Mouse (Mus musculus): ENCODE data around the gene Hcn1.

Hcn1 gene

GRCm38 (mm10) chr13:117705997-117706396, 103.9 kb downstream of the Hcn1 start:
- no peak for DNase-seq (ENCODE audit: low spot score)

GRCm38 (mm10) chr13:117706496-117706895, 104.4 kb downstream of the Hcn1 start:
- DNase-seq (ENCODE audit: low spot score) = no peak

GRCm38 (mm10) chr13:117706986-117707738, 105.0 kb downstream of the Hcn1 start:
- DNase-seq (ENCODE audit: low spot score) = peak; percentile 28

- DNase-seq (ENCODE audit: low spot score) = no peak
Observed at GRCm38 (mm10) chr13:117710811-117711210, 108.7 kb downstream of the Hcn1 start.

GRCm38 (mm10) chr13:117722090-117722489, 120.0 kb downstream of the Hcn1 start:
- DNase-seq (ENCODE audit: low spot score) = no peak

GRCm38 (mm10) chr13:117724083-117724482, 122.0 kb downstream of the Hcn1 start:
- DNase-seq (ENCODE audit: low spot score) = no peak

GRCm38 (mm10) chr13:117728393-117728792, 126.3 kb downstream of the Hcn1 start:
- no peak for DNase-seq (ENCODE audit: low spot score)

GRCm38 (mm10) chr13:117732738-117733137, 130.6 kb downstream of the Hcn1 start:
- DNase-seq (ENCODE audit: low spot score) = no peak

GRCm38 (mm10) chr13:117744451-117744850, 142.3 kb downstream of the Hcn1 start:
- no peak for DNase-seq (ENCODE audit: low spot score)

- no peak for DNase-seq (ENCODE audit: low spot score)
Observed at GRCm38 (mm10) chr13:117745173-117745572, 143.1 kb downstream of the Hcn1 start.

- DNase-seq (ENCODE audit: low spot score) = peak; percentile 4
Observed at GRCm38 (mm10) chr13:117765487-117765886, 163.4 kb downstream of the Hcn1 start.

GRCm38 (mm10) chr13:117785376-117785775, 183.3 kb downstream of the Hcn1 start:
- DNase-seq (ENCODE audit: low spot score) = no peak

GRCm38 (mm10) chr13:117792861-117793260, 190.7 kb downstream of the Hcn1 start:
- no peak for DNase-seq (ENCODE audit: low spot score)

- no peak for DNase-seq (ENCODE audit: low spot score)
Observed at GRCm38 (mm10) chr13:117801061-117801460, 198.9 kb downstream of the Hcn1 start.

- no peak for DNase-seq (ENCODE audit: low spot score)
Observed at GRCm38 (mm10) chr13:117827628-117828027, 225.5 kb downstream of the Hcn1 start.

GRCm38 (mm10) chr13:117836658-117837057, 234.5 kb downstream of the Hcn1 start:
- no peak for DNase-seq (ENCODE audit: low spot score)

- DNase-seq (ENCODE audit: low spot score) = no peak
Observed at GRCm38 (mm10) chr13:117838264-117838663, 236.1 kb downstream of the Hcn1 start.

- no peak for DNase-seq (ENCODE audit: low spot score)
Observed at GRCm38 (mm10) chr13:117842366-117842765, 240.2 kb downstream of the Hcn1 start.

- DNase-seq (ENCODE audit: low spot score) = no peak
Observed at GRCm38 (mm10) chr13:117847290-117847689, 245.2 kb downstream of the Hcn1 start.

- DNase-seq (ENCODE audit: low spot score) = no peak
Observed at GRCm38 (mm10) chr13:117848757-117849156, 246.6 kb downstream of the Hcn1 start.

- DNase-seq (ENCODE audit: low spot score) = no peak
Observed at GRCm38 (mm10) chr13:117851954-117852710, 250.0 kb downstream of the Hcn1 start.

GRCm38 (mm10) chr13:117852711-117853051, 250.6 kb downstream of the Hcn1 start:
- no peak for DNase-seq (ENCODE audit: low spot score)

- no peak for DNase-seq (ENCODE audit: low spot score)
Observed at GRCm38 (mm10) chr13:117858416-117858815, 256.3 kb downstream of the Hcn1 start.

Data from left cerebral cortex, adult 11 months (tissue).